Mouse (Mus musculus): ENCODE results near the gene Mfsd11.
"Not testable (repeated sequence)": the region's sequence is repeated elsewhere in the genome, so short reads cannot be mapped to it uniquely, and the experiment has no call there.

- not testable (repeated sequence) for TF ChIP-seq CTCF, EP300 (IDR thresholded peaks at IDR 0.05; ENCODE audit: low read depth)
Measured at GRCm38 (mm10) chr11:116848877-116849178, 3.4 kb upstream of the Mfsd11 start.

Data from liver, embryonic 14.5 days (tissue).